Mouse (Mus musculus) WW6 (cell line): Measurements from ENCODE around the gene Gm4871.
"Not testable (repeated sequence)": the region's sequence is repeated elsewhere in the genome, so short reads cannot be mapped to it uniquely, and the experiment has no call there.

Experiments
- DNase-seq: peaks from one replicate; pipeline ENCODE4 v3.0.0-alpha.2; 2013; ENCODE audit warnings: low read depth, low spot score

The Gm4871 gene

GRCm38 (mm10) chr5:145032391-145032790 is at the start of gene Gm4871:
Gene Gm4871, minus strand, starts transcription at chr5:145032754.
- DNase-seq: not testable (repeated sequence)

GRCm38 (mm10) chr5:145081866-145082613 is 49.5 kb upstream of the Gm4871 start:
- DNase-seq: no peak

DNA sequence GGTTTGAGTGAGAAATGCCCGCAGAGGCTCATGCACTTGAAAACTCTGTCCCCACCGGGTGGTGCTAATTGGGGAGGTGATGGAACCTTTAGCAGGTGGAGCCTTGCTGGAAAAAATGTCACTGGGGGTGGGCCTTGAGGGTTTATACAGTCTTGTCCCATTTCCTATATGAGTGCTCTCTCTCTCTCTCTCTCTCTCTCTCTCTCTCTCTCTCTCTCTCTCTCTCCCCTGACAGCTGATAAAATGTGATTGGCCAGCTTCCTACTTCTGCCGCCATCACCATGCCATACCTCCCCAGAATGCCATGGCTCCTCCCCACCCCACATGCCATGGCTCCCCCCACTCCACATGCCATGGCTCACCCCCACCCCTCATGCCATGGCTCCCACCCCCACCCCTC is 42.5 kb upstream of the Gm4871 start:
- no peak for DNase-seq

- DNase-seq: peak; percentile 50
These were observed 38.8 kb upstream of the Gm4871 start for GRCm38 (mm10) chr5:145071342-145071741.

GRCm38 (mm10) chr5:145069707-145070106 is 37.2 kb upstream of the Gm4871 start:
- DNase-seq: peak; percentile 43

DNA sequence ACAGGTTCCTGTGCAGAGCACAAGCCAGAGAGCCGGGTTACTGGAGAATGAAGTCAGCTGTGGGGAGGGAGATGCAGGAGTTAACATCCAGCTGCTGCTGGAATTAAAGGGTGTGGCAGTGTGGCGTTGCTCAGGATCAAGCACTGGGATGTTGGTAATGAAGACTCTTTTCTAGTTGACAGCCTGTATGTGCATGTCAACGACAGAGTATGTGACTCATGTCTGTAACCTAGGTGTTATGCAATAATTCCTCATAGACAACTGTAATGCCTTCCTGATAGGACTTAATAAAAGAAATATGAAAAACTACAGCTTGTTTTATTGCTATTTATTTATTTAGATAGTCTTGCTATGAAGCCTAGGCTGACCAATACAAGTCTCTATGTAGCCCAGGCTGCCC is 36.3 kb upstream of the Gm4871 start:
- DNase-seq: no peak

DNA sequence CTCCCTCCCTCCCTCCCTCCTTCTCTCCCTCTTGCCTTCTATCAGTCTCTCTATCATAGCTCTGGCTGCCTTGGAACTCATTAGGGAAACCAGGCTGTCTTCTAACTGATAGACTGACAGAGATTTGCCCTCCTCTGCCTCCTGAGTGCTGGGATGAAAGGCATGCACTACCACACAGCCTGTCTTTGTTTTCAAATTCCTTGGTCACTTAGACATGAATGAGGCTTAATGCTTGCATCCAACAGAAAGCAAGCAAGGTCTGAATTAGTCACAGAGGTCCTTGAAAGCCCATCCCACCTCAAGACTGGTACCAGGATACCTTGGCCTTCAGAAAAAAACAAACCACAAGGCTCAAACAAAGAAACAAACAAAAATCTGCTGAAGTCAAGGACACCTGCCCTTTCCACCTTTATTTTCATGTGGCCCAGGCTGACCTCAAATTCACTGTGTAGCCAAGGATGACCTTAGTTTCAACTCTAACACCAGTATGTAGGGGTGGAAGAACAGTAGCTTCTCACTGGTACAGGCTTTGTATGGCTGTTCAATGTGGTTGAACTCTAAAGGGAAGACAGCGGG is 32.3 kb upstream of the Gm4871 start:
- no peak for DNase-seq

- peak; percentile 87 for DNase-seq
These were observed 27.0 kb upstream of the Gm4871 start for GRCm38 (mm10) chr5:145059524-145059923.

DNA sequence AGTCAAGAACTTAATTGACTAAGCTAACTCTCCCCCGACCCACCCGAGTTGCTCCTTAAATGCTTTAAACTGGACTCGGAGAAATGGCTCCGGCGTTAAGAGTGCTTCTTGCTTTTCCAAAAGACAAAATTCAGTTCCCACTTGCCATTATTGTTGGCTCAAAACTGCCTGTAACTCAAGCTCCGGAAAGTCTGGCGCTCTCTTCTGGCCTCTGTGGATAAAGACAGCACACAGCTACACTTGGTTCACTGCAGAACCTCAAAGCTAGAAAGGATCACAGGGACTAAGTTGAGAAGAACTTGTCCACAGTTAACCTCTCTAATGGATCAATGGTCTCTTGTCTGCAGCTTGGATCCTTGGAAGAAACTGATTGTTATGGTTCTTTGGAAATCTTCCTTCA is 26.2 kb upstream of the Gm4871 start:
- DNase-seq: no peak

DNA sequence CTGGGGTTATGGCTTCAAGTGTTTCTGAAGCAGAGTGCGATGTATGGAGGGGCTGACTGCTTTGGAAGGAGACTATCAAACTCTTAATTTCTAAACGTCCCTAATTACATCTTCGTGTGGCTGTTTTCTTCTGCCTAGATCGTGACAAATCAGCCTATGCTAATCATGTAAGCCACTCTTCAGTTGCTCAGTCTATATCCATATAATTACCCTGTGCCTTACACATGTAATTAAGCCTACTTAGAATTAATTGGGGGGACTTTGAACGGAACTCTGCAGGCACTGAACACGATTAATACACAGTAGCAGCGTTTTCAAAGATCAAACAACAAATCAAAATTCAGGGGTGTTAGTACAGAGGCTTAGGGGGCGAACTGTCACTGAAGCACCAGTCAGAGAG is 25.4 kb upstream of the Gm4871 start:
- DNase-seq: no peak

DNA sequence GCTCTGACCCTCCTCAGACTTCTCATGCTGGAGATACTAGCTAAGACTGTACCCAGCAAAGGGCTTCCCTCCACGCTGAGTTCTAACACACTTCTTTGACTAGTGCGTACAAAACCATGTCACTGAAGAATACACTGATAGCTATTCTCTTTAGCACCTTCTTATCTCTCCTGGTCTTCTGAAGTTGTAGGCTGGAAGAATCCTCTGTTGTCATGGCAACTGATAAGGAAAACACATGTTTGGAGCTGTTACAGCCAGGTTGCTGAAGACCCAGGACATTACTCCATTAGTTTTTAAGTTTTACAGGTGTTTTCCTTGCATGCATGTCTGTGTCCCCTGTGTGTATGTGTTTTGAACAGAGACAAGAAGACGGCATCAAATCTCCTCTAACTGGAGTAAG is 21.6 kb upstream of the Gm4871 start:
- not testable (repeated sequence) for DNase-seq

DNA sequence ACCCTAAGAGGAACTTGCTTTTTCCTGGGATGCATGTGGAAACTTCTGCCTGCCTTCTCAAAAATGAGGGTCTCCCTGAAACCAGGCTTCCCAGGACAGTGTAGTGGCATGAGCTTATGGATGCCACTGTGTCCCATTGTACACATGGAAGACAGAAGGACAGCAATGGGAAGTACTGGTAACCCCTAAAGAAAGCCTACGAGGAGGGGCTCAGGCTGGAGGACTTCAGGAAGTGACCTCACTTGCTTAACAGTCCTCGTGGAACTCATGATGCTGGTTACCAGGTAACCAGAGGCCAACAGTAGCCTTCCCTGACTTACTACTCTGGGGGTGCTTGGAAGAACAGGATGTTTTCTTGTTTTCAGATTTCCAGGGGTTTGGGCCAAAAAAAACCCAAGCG is 10.1 kb upstream of the Gm4871 start, which contains the start of gene 1700018F24Rik:
Gene 1700018F24Rik, plus strand, starts transcription at position 301 of the 400 bp plus-strand sequence.
- not testable (repeated sequence) for DNase-seq

GRCm38 (mm10) chr5:145041628-145042027 is 9.1 kb upstream of the Gm4871 start:
- peak; percentile 18 for DNase-seq

GRCm38 (mm10) chr5:145030476-145030875 is 2.1 kb downstream of the Gm4871 start:
- DNase-seq: not testable (repeated sequence)

DNA sequence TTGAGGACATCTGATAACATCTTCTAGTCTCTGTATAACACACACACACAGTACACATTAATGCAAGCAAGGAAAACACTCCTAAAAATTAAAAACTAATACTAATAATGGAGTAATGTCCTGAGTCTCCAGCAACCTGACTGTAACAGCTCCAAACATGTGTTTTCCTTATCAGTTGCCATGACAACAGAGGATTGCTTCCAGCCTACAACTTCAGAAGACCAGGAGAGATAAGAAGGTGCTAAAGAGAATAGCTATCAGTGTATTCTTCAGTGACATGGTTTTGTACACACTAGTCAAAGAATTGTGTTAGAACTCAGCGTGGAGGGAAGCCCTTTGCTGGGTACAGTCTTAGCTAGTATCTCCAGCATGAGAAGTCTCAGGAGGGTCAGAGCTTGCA is 11.8 kb downstream of the Gm4871 start:
- not testable (repeated sequence) for DNase-seq

DNA sequence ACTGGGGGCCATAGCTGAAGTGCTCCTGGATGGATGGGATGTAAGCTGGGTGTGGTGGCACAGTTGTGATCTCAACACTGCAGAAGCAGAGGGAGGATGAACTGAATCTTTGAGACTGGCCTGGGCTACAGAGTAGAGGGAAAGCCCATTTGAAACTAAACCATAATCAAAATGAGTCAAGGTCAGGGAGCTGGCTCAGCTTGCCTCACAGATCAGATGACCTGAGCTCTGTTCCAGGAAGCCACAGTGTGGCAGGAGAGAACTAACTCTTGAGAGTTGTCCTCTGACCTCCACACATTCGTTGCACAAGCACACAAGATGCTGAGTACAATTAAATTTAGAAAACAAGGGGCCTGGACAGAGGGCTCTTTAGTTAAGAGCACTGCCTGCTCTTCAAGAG is 12.3 kb downstream of the Gm4871 start:
- DNase-seq: not testable (repeated sequence)

GRCm38 (mm10) chr5:145016761-145017160 is 15.8 kb downstream of the Gm4871 start:
- DNase-seq: not testable (repeated sequence)

DNA sequence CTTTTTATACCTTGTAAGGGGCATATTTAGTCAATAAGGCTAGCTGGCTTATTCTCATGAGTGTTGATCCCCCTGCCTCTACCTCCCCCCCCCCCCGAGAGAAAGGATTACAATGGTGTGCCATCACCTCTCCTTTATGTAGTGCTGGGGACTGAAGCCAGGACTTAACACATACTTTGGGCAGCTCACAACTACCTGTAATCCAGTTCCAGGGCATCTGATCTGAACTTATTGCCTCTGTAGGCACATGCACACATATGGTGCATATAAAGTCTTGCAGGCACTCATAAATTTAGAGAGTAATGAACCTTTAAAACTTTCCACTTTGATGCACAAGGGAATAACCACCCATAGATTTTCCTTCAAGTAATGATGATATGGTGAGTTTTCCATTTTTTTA is 18.3 kb downstream of the Gm4871 start:
- no peak for DNase-seq

GRCm38 (mm10) chr5:145008878-145009659 is 23.5 kb downstream of the Gm4871 start:
- DNase-seq: no peak

DNA sequence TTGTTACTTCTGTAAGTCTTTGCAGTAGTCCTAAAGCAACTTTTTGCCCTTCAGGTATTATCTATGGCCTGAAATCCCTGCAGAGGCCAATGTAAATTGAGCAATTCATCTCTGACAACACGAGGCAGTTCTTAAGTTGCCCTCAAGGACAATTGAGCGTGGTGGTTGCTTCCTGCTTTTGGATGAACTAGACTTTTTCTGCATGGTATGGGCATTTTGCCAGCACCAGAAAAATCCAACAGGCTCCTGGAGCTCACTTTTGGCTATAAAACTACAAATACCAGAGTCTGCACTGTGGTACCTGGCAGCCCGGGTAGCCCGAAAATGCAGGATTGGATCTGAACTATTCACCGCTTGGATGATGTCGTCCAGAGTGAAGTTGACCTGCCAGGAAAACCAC is 27.0 kb downstream of the Gm4871 start:
- no peak for DNase-seq

GRCm38 (mm10) chr5:145004495-145004894 is 28.1 kb downstream of the Gm4871 start:
- no peak for DNase-seq

GRCm38 (mm10) chr5:145003362-145003761 is 29.2 kb downstream of the Gm4871 start:
- no peak for DNase-seq
